Mouse (Mus musculus) intestine, postnatal 0 days (tissue): ENCODE measurements around the gene Ccdc149. TPM values are rescaled to one million over a fixed set of nuclear protein-coding genes. Genes with fewer than 3 reads are reported as not detected.

ENCODE experiments used
- ATAC-seq: fragments of 200-750 bp; cut with Nextera tagmentation; 2 replicates; pipeline ENCODE4 v1.8.0; 2017; ENCODE audit warnings: mild to moderate bottlenecking, moderate TSS enrichment, moderate library complexity
- H3K27ac ChIP-seq: fragments of 300-500 bp; sonication (generic); 2 replicates; pipeline ENCODE4 v1.5.1; 2014; ENCODE audit warnings: mild to moderate bottlenecking, low read depth, low read length, moderate library complexity
- H3K27me3 ChIP-seq: fragments of 300-500 bp; sonication (generic); replicated peaks from 2 replicates; pipeline ENCODE4 v1.6.1; 2014; ENCODE audit warnings: low read length, mixed read lengths; ENCODE audit not compliant: control insufficient read depth, insufficient read depth
- H3K36me3 ChIP-seq: fragments of 300-500 bp; sonication (generic); 2 replicates; pipeline ENCODE4 v1.6.1; 2014; ENCODE audit warnings: mild to moderate bottlenecking, moderate library complexity; ENCODE audit not compliant: control insufficient read depth, insufficient read depth
- H3K4me1 ChIP-seq: fragments of 300-500 bp; sonication (generic); replicated peaks from 2 replicates; pipeline ENCODE4 v1.6.1; 2014; ENCODE audit warnings: antibody characterized with exemption, low read length, mixed read lengths; ENCODE audit not compliant: control insufficient read depth, insufficient read depth
- H3K4me2 ChIP-seq: fragments of 300-500 bp; sonication (generic); replicated peaks from 2 replicates; pipeline ENCODE4 v1.6.1; 2014; ENCODE audit warnings: low read depth, mild to moderate bottlenecking, moderate library complexity
- H3K4me3 ChIP-seq: fragments of 300-500 bp; sonication (generic); 2 replicates; pipeline ENCODE4 v1.5.1; 2014; ENCODE audit warnings: low read depth, low read length
- H3K9ac ChIP-seq: fragments of 300-500 bp; sonication (generic); 2 replicates; pipeline ENCODE4 v1.6.1; 2014; ENCODE audit warnings: mild to moderate bottlenecking, low read depth, low read length
- H3K9me3 ChIP-seq: fragments of 300-500 bp; sonication (generic); 2 replicates; pipeline ENCODE4 v1.6.1; 2016; ENCODE audit warnings: mixed run types; ENCODE audit not compliant: control insufficient read depth
- CTCF ChIP-seq: sonication (generic); IDR thresholded peaks from 2 replicates; pipeline ENCODE4 v1.5.1; 2016; ENCODE audit warnings: low read depth, mild to moderate bottlenecking, control low read depth, antibody characterized with exemption, moderate library complexity
- WGBS: fragments of 180-500 bp; shearing (Covaris S2); extraction: QIAGEN DNeasy Blood & Tissue Kit; methylation state at CpG from one replicate; pipeline ENCODE4 v1.1.7; 2014; 5-methylcytosine and 5-hydroxymethylcytosine counted together
- polyA plus RNA-seq: library from polyadenylated mRNA; unstranded; fragments of >200 nt; fragmentation: Nextera tagmentation; extraction: Ambion mirVana; gene quantifications from 2 replicates; pipeline ENCODE4 v1.2.1, GENCODE M21; 2015

Gene Ccdc149
- polyA plus RNA-seq, 1 experiment from 2014 or later = 3.3 TPM

DNA sequence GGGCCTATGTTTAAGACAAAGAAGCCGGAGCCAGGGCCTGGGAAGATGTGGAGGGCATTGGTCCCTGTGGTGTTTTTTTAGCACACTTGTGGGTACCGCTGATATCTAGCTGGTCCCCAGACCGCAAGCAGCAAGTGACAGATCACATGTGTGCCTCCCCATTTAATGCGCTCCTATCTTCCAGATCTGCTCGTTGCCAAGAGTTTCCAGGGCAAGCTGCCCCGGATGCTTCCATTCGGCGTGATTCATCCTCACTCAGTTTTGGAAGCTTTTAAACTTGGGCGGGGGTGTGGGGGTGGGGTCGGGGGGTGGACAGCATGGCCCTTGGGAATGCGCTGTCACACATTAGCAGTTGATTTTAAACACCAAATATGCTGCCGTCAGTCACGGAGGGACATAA lies 33.3 kb upstream of the Ccdc149 start:
- no peak for ATAC-seq
- no peak overlapping the region for H3K4me2 ChIP-seq
- WGBS = 82% methylated on average over 13 of the region's 13 CpGs
- H3K4me3 ChIP-seq = no peak overlapping the region
- no peaks in the 10 kb centered on the region for H3K4me1 ChIP-seq
- TF ChIP-seq CTCF = no peak
- H3K27me3 ChIP-seq = no peaks in the 10 kb centered on the region
- H3K36me3 ChIP-seq = no peaks in the 10 kb centered on the region
- no peak overlapping the region for H3K27ac ChIP-seq
- no peak overlapping the region for H3K9ac ChIP-seq
- H3K9me3 ChIP-seq = no peaks in the 10 kb centered on the region

GRCm38 (mm10) chr5:52504148-52504547 lies 32.8 kb upstream of the Ccdc149 start:
- Histone ChIP-seq H3K4me2 (no peak overlapping the region), H3K9me3 (no peaks in the 10 kb centered on the region), H3K4me1 (no peaks in the 10 kb centered on the region), H3K4me3 (no peak overlapping the region), H3K27ac (no peak overlapping the region), H3K27me3 (no peaks in the 10 kb centered on the region), H3K36me3 (no peaks in the 10 kb centered on the region), H3K9ac (no peak overlapping the region)
- ATAC-seq = no peak
- 91% methylated on average over 11 of the region's 11 CpGs for WGBS
- no peak for TF ChIP-seq CTCF

DNA sequence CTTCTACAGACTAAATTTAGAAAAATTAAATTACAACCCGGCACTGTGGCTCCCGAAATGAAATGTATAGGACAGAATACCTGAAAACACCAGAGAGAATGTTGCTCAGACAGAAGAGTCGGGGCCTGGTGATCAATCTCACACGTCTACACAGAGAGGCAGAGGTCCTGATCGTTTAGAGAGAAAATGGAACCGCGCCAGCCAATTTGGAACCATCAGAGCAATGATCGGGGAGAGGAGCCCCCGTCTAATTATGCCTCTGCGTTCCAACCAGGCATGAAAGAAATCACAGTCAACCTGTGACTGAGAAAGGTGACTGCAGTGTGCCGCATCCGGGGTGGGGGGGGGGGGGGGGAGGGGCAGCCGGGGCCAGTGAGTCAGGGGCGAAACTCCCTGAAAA lies 24.4 kb upstream of the Ccdc149 start:
- Histone ChIP-seq H3K36me3 (no peaks in the 10 kb centered on the region), H3K27me3 (no peaks in the 10 kb centered on the region), H3K4me1 (no peaks in the 10 kb centered on the region), H3K4me3 (no peak overlapping the region), H3K27ac (no peak overlapping the region), H3K9ac (no peak overlapping the region), H3K4me2 (no peak overlapping the region), H3K9me3 (no peaks in the 10 kb centered on the region)
- no peak for ATAC-seq
- WGBS = 43% methylated on average over 13 of the region's 14 CpGs
- TF ChIP-seq CTCF = no peak

GRCm38 (mm10) chr5:52491496-52491895 lies 20.2 kb upstream of the Ccdc149 start:
- H3K27me3 ChIP-seq = no peaks in the 10 kb centered on the region
- no peaks in the 10 kb centered on the region for H3K4me1 ChIP-seq
- ATAC-seq = no peak
- no peak overlapping the region for H3K9ac ChIP-seq
- 85% methylated on average over 6 of the region's 6 CpGs for WGBS
- H3K9me3 ChIP-seq = no peaks in the 10 kb centered on the region
- TF ChIP-seq CTCF = no peak
- no peak overlapping the region for H3K4me2 ChIP-seq
- H3K27ac ChIP-seq = no peak overlapping the region
- H3K36me3 ChIP-seq = no peaks in the 10 kb centered on the region
- no peak overlapping the region for H3K4me3 ChIP-seq

DNA sequence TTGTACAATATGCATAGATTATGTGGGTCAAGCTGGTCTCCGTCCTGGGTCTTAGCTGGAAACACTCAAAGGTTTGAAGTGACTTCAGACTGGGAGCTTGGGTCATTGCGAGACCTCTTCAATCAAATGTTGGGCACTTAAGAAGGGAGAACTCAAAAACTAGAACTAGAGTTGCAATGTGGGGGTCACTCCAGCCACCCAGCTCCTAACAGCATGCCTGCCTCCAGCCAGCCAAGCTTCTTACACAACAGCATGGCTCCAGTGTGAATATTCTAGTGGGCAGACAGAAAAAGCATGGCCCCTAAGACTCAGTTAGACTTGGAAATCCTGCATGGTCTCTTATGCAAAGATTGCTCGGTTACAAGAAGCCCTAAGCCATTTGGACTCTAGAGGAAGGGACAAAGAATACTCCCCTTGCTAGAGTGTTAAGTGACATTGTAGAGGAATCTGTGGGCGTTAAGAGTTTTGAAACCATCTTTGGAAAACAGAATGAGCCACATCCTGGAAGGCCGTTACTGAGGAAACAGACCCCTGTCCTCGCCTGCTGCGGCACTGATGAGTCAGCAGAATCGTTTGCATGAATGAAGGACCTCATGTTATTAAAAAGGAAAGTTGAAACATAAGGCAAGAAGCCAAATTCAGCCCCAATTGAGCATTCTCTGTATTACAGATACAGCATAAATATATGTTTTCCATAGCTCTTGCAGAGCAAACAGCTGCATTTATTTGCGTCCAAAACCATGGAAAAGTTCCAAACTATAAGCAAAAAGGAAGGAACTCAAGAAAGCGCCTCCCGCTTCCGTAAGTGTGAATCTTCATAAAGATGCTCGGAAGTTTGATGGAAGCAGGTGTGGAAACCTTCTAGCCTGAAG lies 16.5 kb upstream of the Ccdc149 start:
- H3K27ac ChIP-seq = no peak overlapping the region
- WGBS = 68% methylated on average over 13 of the region's 13 CpGs
- no peak overlapping the region for H3K4me2 ChIP-seq
- TF ChIP-seq CTCF = no peak
- no peak for ATAC-seq
- H3K4me3 ChIP-seq = no peak overlapping the region
- H3K27me3 ChIP-seq = no peaks in the 10 kb centered on the region
- H3K36me3 ChIP-seq = no peaks in the 10 kb centered on the region
- no peaks in the 10 kb centered on the region for H3K4me1 ChIP-seq
- no peak overlapping the region for H3K9ac ChIP-seq
- H3K9me3 ChIP-seq = no peaks in the 10 kb centered on the region

DNA sequence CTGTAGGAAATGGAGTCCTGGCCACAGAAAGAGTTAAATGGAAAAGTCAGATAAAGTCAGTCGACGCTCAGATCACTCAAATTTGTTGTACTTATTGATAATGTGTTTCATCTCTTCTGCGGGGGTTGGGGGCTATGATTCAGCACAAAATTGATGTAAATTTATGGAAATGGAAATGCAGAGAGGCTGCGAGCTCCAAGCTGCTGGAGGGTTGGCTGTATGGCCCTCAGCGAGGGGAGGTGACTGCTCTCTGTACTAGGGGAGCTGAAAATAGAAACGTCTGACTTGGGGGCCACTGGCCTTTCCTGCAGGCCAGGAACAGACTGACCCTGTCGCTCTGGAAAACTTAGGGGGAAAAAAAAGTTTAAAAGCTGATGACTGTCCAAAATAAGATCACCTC lies 5.5 kb upstream of the Ccdc149 start:
- Histone ChIP-seq H3K9ac (peak overlapping the region; percentile 41), H3K4me3 (peak overlapping the region; percentile 38), H3K9me3 (0 out of 2 replicates have a peak, but pooled peaks cover 3% of the 10 kb centered on the region), H3K36me3 (no peaks in the 10 kb centered on the region), H3K4me2 (peak overlapping the region; percentile 64), H3K4me1 (peaks cover 4% of the 10 kb centered on the region; the same call in 1 of the 2 replicates), H3K27ac (peak overlapping the region; percentile 46), H3K27me3 (no peaks in the 10 kb centered on the region)
- WGBS = 12% methylated on average over 7 of the region's 7 CpGs
- no peak for ATAC-seq
- TF ChIP-seq CTCF = no peak
